Mouse (Mus musculus) liver, embryonic 11.5 days (tissue): ENCODE data around the gene Hc. TPM values are rescaled to one million over a fixed set of nuclear protein-coding genes. Genes with fewer than 3 reads are reported as not detected.

Experiments used
- ATAC-seq: fragments of 200-750 bp; cut with Nextera tagmentation; replicated peaks from 2 replicates; pipeline ENCODE4 v1.8.0; 2017; ENCODE audit warnings: moderate number of reproducible peaks, mild to moderate bottlenecking, moderate TSS enrichment, moderate library complexity; ENCODE audit not compliant: low FRiP score
- DNase-seq: peaks from one replicate; pipeline ENCODE4 v3.0.0-alpha.2; 2017; ENCODE audit warnings: low spot score
- H3K27ac ChIP-seq: fragments of 300-500 bp; sonication (generic); 2 replicates; pipeline ENCODE4 v1.5.1; 2014; ENCODE audit warnings: mild to moderate bottlenecking, low read depth, low read length, control low read depth
- H3K27me3 ChIP-seq: fragments of 300-500 bp; sonication (generic); replicated peaks from 2 replicates; pipeline ENCODE4 v1.6.1; 2014; ENCODE audit warnings: low read length, mixed read lengths; ENCODE audit not compliant: control insufficient read depth, insufficient read depth
- H3K36me3 ChIP-seq: fragments of 300-500 bp; sonication (generic); 2 replicates; pipeline ENCODE4 v1.6.1; 2014; ENCODE audit warnings: mild to moderate bottlenecking, low read length, moderate library complexity, mixed read lengths; ENCODE audit not compliant: control insufficient read depth, insufficient read depth
- H3K4me1 ChIP-seq: fragments of 300-500 bp; sonication (generic); replicated peaks from 2 replicates; pipeline ENCODE4 v1.6.1; 2014; ENCODE audit warnings: low read length, mixed read lengths; ENCODE audit not compliant: control insufficient read depth, insufficient read depth
- H3K4me2 ChIP-seq: fragments of 300-500 bp; sonication (generic); 2 replicates; pipeline ENCODE4 v1.6.1; 2014; ENCODE audit warnings: mild to moderate bottlenecking, control low read depth, moderate library complexity
- H3K4me3 ChIP-seq: fragments of 300-500 bp; sonication (generic); 2 replicates; pipeline ENCODE4 v1.5.1; 2014; ENCODE audit warnings: low read depth, low read length, control low read depth
- H3K9ac ChIP-seq: fragments of 300-500 bp; sonication (generic); 2 replicates; pipeline ENCODE4 v1.6.1; 2014; ENCODE audit warnings: low read depth, low read length, control low read depth
- H3K9me3 ChIP-seq: fragments of 300-500 bp; sonication (generic); 2 replicates; pipeline ENCODE4 v1.6.1; 2016; ENCODE audit warnings: low read length, inconsistent platforms, mixed read lengths; ENCODE audit not compliant: control insufficient read depth
- WGBS: fragments of 180-500 bp; shearing (Covaris S2); extraction: QIAGEN DNeasy Blood & Tissue Kit; methylation state at CpG from one replicate; pipeline ENCODE4 v1.1.7; 2014; 5-methylcytosine and 5-hydroxymethylcytosine counted together
- polyA plus RNA-seq: library from polyadenylated mRNA; unstranded; fragments of >200 nt; fragmentation: Nextera tagmentation; extraction: Ambion mirVana; gene quantifications from 2 replicates; pipeline ENCODE4 v1.2.1, GENCODE M21; 2014

The Hc gene
- polyA plus RNA-seq, 1 experiment from 2014 or later, result 10.0 TPM

DNA sequence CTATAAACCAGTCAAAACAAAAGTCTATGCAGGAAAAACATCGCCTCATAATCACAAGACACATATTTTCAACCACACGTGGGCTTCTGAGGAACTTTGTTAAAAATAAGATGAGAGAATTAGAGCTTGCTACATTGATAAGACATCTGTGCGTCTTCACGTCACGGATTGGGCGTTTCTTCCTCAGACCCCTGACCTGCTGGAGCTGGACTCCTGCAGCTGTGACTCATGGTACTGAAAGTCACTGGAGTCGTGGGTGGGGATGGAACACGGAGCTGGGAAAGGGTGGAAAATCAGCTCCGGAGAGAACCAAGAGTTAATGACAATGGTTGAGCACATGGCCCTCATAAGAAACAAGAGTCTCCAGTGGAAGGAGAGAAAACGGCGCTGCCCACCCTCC, 5.9 kb upstream of the Hc start:
- Histone ChIP-seq H3K36me3 (no peaks in the 10 kb centered on the region), H3K27ac (no peak overlapping the region), H3K4me2 (no peak overlapping the region), H3K9ac (no peak overlapping the region), H3K9me3 (no peaks in the 10 kb centered on the region), H3K27me3 (no peaks in the 10 kb centered on the region), H3K4me3 (no peak overlapping the region), H3K4me1 (no peaks in the 10 kb centered on the region)
- DNase-seq, result no peak
- WGBS, result 84% methylated on average over 11 of the region's 11 CpGs
- ATAC-seq, result no peak

DNA sequence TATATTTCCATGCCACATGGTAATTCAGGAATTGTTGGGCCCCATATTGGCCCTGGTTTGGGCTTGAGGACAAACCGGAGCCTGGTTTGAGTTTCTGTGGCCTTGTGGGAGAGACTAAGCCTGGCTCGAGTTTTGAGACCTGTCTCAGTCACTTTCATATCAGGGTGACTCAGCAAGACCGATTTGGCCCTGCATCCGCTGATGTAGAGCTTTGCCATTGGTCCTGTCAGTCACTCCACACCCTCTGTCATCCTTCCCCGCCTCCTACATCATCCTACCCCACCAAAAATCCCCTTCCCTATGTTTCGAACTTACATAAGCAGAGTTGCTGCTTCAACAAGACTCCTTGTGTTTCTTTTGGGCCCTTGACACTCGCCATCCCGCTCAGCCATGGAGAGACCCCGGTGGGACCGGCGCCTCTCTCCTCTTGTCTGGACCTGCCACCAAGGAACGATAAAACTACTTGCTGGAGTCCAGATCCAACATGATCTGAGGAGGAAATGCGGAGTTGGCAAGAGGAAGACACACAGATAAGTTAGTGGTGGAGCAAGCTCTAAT, 5.4 kb upstream of the Hc start:
- Histone ChIP-seq H3K4me2 (no peak overlapping the region), H3K9ac (no peak overlapping the region), H3K27ac (no peak overlapping the region), H3K27me3 (no peaks in the 10 kb centered on the region), H3K4me1 (no peaks in the 10 kb centered on the region), H3K4me3 (no peak overlapping the region), H3K9me3 (no peaks in the 10 kb centered on the region), H3K36me3 (no peaks in the 10 kb centered on the region)
- DNase-seq (no peak), ATAC-seq (no peak)
- 88% methylated on average over 13 of the region's 13 CpGs for WGBS

DNA sequence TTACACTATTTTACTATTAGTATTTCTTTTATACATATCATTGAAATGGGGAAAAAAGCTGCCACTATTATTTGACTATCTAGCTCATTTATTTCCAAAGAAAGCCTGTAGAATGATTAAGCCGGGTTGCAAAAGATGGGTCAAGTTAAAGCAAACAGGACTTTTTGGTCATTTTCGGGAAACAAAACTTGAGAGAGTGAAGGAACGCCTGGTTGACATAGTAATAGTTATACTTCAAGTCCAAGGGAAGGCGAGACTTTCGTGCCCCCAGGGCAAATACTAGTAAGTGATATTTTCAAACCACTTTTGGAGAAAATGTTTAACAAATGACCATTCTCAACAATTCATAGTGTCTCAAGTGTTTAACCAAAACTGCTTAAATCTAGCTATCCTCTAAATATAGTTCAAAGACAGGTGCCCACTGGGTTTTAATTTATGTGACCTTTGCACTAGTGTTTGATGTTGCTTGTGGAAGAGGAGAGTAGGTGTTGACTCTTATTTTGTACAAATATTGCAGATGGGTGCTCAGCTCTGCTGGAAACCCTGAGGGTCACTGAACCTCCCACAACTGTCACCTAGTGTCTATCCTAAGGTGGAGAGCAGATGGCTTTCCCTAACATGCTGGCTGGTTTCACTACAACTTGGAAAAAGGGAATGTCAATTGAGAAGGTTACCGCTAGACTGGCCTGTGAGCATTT, 2.2 kb upstream of the Hc start:
- DNase-seq, result no peak
- Histone ChIP-seq H3K4me2 (no peak overlapping the region), H3K27me3 (no peaks in the 10 kb centered on the region), H3K9me3 (no peaks in the 10 kb centered on the region), H3K4me1 (no peaks in the 10 kb centered on the region), H3K27ac (no peak overlapping the region), H3K36me3 (no peaks in the 10 kb centered on the region), H3K9ac (no peak overlapping the region), H3K4me3 (no peak overlapping the region)
- WGBS, result 74% methylated on average over 6 of the region's 6 CpGs
- no peak for ATAC-seq

GRCm38 (mm10) chr2:35060897-35061296, 341 bp downstream of the Hc start:
- Histone ChIP-seq H3K9ac (no peak overlapping the region), H3K36me3 (no peaks in the 10 kb centered on the region), H3K4me2 (no peak overlapping the region; the same call in none of the 2 replicates), H3K9me3 (no peaks in the 10 kb centered on the region), H3K27me3 (no peaks in the 10 kb centered on the region), H3K4me3 (peak overlapping the region; percentile 13; the same call in 1 of the 2 replicates), H3K4me1 (no peaks in the 10 kb centered on the region), H3K27ac (no peak overlapping the region)
- no peak for ATAC-seq
- no peak for DNase-seq
- 61% methylated on average over 6 of the region's 6 CpGs for WGBS

- H3K4me3 ChIP-seq, result no peak overlapping the region
Observed at GRCm38 (mm10) chr2:35060256-35060655, 982 bp downstream of the Hc start.

DNA sequence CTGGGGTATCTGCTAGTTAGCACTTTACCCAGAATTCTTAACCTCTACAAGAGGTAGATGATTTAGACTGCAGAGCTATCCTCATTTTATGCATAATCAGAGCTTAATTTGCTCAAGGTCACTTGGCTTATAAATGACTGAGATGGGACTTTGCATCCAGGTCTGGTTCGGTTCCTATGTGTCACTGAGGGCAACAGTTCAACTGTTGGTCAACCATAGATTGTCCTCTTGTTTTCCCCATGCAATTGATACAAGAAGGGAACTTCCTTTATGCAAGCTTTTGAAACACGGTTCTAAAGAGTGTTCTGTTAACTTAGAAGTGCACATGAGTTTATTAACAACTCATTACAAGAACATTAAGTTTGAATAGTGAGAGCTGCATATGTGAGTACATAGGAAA, 2.9 kb downstream of the Hc start:
- Histone ChIP-seq H3K27me3 (no peaks in the 10 kb centered on the region), H3K4me2 (no peak overlapping the region)
- no peak for DNase-seq

More at GRCm38 (mm10) chr2:35060256-35060655, 982 bp downstream of the Hc start:
- Histone ChIP-seq H3K4me2 (peak overlapping the region; percentile 27), H3K27ac (no peak overlapping the region), H3K4me1 (no peaks in the 10 kb centered on the region), H3K36me3 (no peaks in the 10 kb centered on the region), H3K27me3 (no peaks in the 10 kb centered on the region), H3K9ac (no peak overlapping the region), H3K9me3 (no peaks in the 10 kb centered on the region)
- ATAC-seq (no peak), DNase-seq (no peak)
- 78% methylated on average over 5 of the region's 5 CpGs for WGBS

DNA sequence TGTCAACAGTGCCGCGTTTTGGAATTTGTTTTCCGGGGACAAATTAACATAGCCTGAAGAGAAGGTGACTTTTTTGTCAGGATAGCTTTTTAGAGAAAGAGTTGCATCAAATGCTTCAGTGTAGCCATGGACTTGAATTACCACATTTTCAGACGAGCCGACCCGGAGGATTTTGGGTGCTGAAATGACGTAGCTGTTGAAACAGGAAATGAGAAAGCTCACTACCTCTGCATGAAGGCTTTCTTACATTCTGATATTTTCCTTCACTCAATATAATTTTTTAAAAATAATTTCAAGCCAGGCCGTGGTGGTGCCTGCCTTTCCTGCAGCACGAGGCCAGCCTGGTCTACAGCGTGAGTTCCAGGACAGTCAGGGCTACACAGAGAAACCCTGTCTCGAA, 4.0 kb downstream of the Hc start:
- 83% methylated on average over 11 of the region's 11 CpGs for WGBS
- Histone ChIP-seq H3K27me3 (no peaks in the 10 kb centered on the region), H3K9ac (no peak overlapping the region), H3K4me3 (no peak overlapping the region), H3K27ac (no peak overlapping the region), H3K36me3 (no peaks in the 10 kb centered on the region), H3K4me1 (no peaks in the 10 kb centered on the region), H3K9me3 (no peaks in the 10 kb centered on the region), H3K4me2 (no peak overlapping the region)
- no peak for ATAC-seq
- DNase-seq, result no peak

More for the DNA sequence above, 2.9 kb downstream of the Hc start:
- ATAC-seq, result no peak
- no peak overlapping the region for H3K27ac ChIP-seq
- no peak overlapping the region for H3K4me3 ChIP-seq
- no peaks in the 10 kb centered on the region for H3K9me3 ChIP-seq
- WGBS, result 63% methylated on average over 2 of the region's 2 CpGs
- H3K4me1 ChIP-seq, result no peaks in the 10 kb centered on the region
- H3K9ac ChIP-seq, result no peak overlapping the region
- no peaks in the 10 kb centered on the region for H3K36me3 ChIP-seq

DNA sequence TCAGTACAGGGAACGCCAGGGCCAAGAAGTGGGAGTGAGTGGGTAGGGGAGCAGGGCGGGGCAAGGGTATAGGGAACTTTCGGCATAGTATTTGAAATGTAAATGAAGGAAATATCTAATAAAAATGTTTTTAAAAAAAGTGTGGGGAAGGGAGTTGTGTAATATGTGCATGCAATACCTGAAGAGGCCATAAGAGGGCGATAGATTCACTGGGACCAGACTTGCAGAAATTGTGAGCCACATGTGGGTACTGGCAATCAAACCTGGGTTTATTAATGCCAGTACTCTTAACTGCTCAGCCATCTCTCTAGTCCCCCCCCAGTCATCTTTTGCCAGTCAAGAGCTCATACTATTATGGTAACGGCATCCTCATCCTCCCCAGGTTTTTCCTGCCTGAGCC, 12.4 kb downstream of the Hc start:
- H3K9ac ChIP-seq, result no peak overlapping the region
- WGBS, result 30% methylated on average over 5 of the region's 5 CpGs
- no peak for DNase-seq
- H3K9me3 ChIP-seq, result no peaks in the 10 kb centered on the region
- H3K4me1 ChIP-seq, result no peaks in the 10 kb centered on the region
- no peak overlapping the region for H3K27ac ChIP-seq
- H3K27me3 ChIP-seq, result no peaks in the 10 kb centered on the region
- no peaks in the 10 kb centered on the region for H3K36me3 ChIP-seq
- no peak overlapping the region for H3K4me3 ChIP-seq
- no peak overlapping the region for H3K4me2 ChIP-seq
- no peak for ATAC-seq

DNA sequence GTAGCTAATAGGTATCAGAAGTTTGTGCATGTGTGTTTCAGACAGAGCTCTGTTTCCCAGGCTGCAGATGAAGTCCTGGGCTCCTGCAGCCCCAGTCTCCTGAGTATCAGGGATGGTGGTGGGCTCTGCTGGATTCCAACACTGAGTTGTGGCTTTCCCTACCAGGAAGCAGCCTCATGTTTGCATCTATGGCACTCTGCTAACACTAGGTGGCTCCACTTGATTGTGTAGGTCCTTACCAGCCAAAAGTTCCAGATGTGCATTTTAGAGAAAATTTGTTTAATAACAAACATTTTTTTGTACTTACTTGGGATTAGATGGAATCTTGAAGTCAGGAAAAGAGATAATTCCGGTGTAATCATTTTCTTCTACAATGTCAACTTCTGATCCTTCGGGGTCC, 16.3 kb downstream of the Hc start:
- Histone ChIP-seq H3K27ac (no peak overlapping the region), H3K27me3 (no peaks in the 10 kb centered on the region), H3K4me2 (no peak overlapping the region), H3K9ac (no peak overlapping the region), H3K9me3 (no peaks in the 10 kb centered on the region), H3K4me1 (no peaks in the 10 kb centered on the region), H3K36me3 (no peaks in the 10 kb centered on the region), H3K4me3 (no peak overlapping the region)
- ATAC-seq (no peak), DNase-seq (no peak)
- 69% methylated on average over 2 of the region's 2 CpGs for WGBS
